Mouse (Mus musculus) E14TG2a.4 (cell line): ENCODE measurements around the gene Dcaf12l1.

ENCODE experiments used
- CTCF ChIP-seq: conservative IDR thresholded peaks from 2 replicates; pipeline ENCODE4 v1.5.1; 2014; ENCODE audit warnings: low read length
- NANOG ChIP-seq: IDR thresholded peaks from 2 replicates; pipeline ENCODE4 v1.6.1; 2014; ENCODE audit warnings: borderline replicate concordance, low read length, mixed read lengths
- POU5F1 ChIP-seq: IDR thresholded peaks from 2 replicates; pipeline ENCODE4 v1.6.1; 2014; ENCODE audit warnings: low read length, borderline replicate concordance

DNA sequence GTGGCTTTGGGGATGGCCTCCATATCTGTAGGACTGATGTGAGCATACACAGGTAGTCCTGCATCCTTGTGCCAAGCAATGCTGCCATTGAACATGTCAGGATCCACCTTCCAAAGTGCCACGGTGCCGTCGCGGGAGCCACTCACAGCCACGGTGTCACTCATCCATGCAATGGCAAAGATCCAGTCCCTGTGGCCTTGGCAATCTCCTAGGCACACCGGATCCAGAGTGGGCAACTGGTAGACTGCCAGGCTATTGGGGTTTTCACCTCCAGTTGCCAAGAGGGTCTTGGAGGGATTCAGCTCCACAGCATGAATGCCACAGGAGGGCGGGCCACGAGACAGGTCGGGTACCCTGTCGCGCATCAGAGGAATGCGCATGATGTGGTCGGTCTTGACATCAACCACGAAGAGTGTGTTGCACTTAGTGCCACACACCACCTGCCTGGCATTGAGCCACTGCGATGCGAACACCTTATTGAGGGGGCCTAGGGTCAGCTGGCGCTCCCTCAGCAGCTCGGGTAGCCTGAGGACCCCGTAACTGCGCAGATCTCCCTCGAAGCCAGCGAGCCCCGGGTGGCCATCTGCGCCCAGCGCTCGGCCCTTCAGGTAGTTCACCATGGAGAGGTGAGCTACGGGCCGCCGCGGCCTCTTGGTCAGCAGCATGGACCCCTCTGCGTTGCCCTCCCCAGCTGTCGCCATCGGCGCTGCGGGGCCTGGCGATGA lies 799 bp downstream of the Dcaf12l1 start:
- TF ChIP-seq CTCF (no peak), POU5F1 (no peak), NANOG (no peak)
